Mouse (Mus musculus) liver, embryonic 16.5 days (tissue): ENCODE data around the gene Bcl2a1c. TPM values are rescaled to one million over a fixed set of nuclear protein-coding genes. Genes with fewer than 3 reads are reported as not detected.
"Not testable (repeated sequence)": the region's sequence is repeated elsewhere in the genome, so short reads cannot be mapped to it uniquely, and the experiment has no call there.

Experiments used
- ATAC-seq: fragments of 200-750 bp; cut with Nextera tagmentation; 2 replicates; pipeline ENCODE4 v1.8.0; 2017; ENCODE audit warnings: low read depth, mild to moderate bottlenecking, moderate number of reproducible peaks, moderate library complexity
- H3K27ac ChIP-seq: fragments of 300-500 bp; sonication (generic); 2 replicates; pipeline ENCODE4 v1.5.1; 2014; ENCODE audit warnings: mild to moderate bottlenecking, low read length
- H3K27me3 ChIP-seq: fragments of 300-500 bp; sonication (generic); 2 replicates; pipeline ENCODE4 v1.6.1; 2014; ENCODE audit warnings: low read depth, low read length, mixed read lengths; ENCODE audit not compliant: control insufficient read depth, insufficient read depth
- H3K36me3 ChIP-seq: fragments of 300-500 bp; sonication (generic); 2 replicates; pipeline ENCODE4 v1.6.1; 2014; ENCODE audit warnings: mild to moderate bottlenecking; ENCODE audit not compliant: control insufficient read depth, insufficient read depth
- H3K4me1 ChIP-seq: fragments of 300-500 bp; sonication (generic); 2 replicates; pipeline ENCODE4 v1.6.1; 2014; ENCODE audit warnings: low read depth, low read length, mixed read lengths; ENCODE audit not compliant: control insufficient read depth
- H3K4me2 ChIP-seq: fragments of 300-500 bp; sonication (generic); 2 replicates; pipeline ENCODE4 v1.6.1; 2014; ENCODE audit warnings: low read depth, low read length, mixed read lengths
- H3K4me3 ChIP-seq: fragments of 300-500 bp; sonication (generic); 2 replicates; pipeline ENCODE4 v1.5.1; 2014; ENCODE audit warnings: low read depth, mild to moderate bottlenecking, low read length
- H3K9ac ChIP-seq: fragments of 300-500 bp; sonication (generic); 2 replicates; pipeline ENCODE4 v1.6.1; 2014; ENCODE audit warnings: low read depth, low read length
- H3K9me3 ChIP-seq: fragments of 300-500 bp; sonication (generic); replicated peaks from 2 replicates; pipeline ENCODE4 v1.6.1; 2016; ENCODE audit warnings: low read length; ENCODE audit not compliant: control insufficient read depth
- WGBS: fragments of 180-500 bp; shearing (Covaris S2); extraction: QIAGEN DNeasy Blood & Tissue Kit; methylation state at CpG from one replicate; pipeline ENCODE4 v1.1.7; 2014; ENCODE audit not compliant: insufficient replicate concordance; 5-methylcytosine and 5-hydroxymethylcytosine counted together
- polyA plus RNA-seq: library from polyadenylated mRNA; unstranded; fragments of >200 nt; fragmentation: Nextera tagmentation; extraction: Ambion mirVana; gene quantifications from 2 replicates; pipeline ENCODE4 v1.2.1, GENCODE M21; 2015

The Bcl2a1c gene
- polyA plus RNA-seq, 1 experiment from 2014 or later, result not detected

DNA sequence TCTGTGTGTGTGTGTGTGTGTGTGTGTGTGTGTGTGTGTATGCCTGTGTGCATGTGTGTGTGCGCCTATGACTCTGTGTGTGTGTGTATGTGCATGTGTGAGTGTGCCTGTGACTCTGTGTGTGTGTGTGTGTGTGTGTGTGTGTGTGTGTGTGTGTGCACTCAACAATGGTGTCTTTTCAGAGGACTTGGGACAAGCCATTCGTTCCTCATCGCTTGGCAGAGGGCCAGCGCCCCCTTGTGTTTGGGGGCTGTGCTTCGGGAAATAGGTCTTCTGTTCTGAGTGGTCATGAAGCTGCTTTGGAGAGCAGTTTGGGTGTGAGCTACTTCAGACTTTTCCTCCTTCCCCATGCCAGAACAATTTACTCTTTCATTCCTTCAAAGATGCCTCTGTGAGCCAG lies 41.8 kb downstream of the Bcl2a1c start:
- H3K4me3 ChIP-seq, H3K9me3 ChIP-seq, ATAC-seq, H3K4me1 ChIP-seq, H3K27ac ChIP-seq, H3K36me3 ChIP-seq, H3K9ac ChIP-seq, H3K4me2 ChIP-seq, H3K27me3 ChIP-seq: not testable (repeated sequence)
- 24% methylated on average over 5 of the region's 5 CpGs for WGBS

DNA sequence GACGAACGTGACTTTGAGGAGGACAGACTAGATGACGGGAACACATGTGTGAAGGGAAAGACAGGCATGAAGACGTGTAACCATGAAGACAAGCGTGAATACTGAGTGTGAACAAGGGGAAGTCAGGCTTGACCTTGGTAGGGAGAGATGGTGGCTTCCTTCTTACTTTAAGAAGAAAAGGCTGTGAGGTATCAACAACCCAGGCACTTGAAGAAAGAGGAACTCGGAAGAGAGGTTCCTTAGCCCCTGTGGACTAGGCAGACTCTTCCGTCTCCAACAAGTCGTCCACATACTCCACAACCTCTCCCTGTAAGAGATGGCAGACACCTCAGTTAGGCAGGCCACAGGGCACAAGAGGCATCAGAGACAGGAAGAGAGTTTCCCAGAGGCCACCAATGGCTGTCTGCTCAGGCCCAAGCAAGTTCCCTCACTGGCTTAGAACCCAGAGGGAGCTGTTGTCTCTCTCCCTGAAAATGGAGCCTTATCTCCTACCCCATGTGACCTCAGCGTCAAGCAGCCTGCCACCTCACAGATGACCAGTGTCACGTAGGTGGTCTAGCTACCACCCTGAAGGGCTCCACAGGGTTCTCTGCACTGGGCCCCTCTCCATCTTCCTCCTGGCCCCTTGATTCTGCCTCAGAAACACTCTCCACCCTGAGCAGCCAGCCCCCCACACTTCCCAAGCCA lies 45.5 kb downstream of the Bcl2a1c start:
- no peaks in the 10 kb centered on the region for H3K9me3 ChIP-seq
- no peaks in the 10 kb centered on the region for H3K36me3 ChIP-seq
- H3K4me1 ChIP-seq, result no peaks in the 10 kb centered on the region
- 65% methylated on average over 10 of the region's 10 CpGs for WGBS
- no peak overlapping the region for H3K9ac ChIP-seq
- no peak overlapping the region for H3K4me3 ChIP-seq
- no peak overlapping the region for H3K4me2 ChIP-seq
- no peaks in the 10 kb centered on the region for H3K27me3 ChIP-seq
- H3K27ac ChIP-seq, result no peak overlapping the region
- ATAC-seq, result no peak

DNA sequence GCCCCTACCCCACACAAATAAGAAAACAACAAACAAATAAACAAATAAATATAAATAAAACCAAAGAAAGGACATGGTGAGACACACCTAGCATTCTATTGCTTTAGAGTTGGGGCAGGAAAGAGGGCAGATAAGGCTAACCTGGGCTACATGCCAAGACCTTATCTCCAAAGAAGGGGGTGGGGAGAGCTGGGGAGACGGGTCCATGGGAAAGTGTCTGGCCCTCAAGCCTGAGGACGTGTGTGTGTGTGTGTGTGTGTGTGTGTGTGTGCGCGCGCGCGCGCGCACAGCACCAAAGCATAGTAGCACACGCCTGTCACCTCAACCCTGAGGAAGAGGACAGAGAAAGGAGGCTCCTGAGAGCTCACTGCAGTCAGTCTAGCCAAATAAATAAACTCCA lies 47.2 kb downstream of the Bcl2a1c start:
- H3K9ac ChIP-seq, result no peak overlapping the region
- H3K36me3 ChIP-seq, result no peaks in the 10 kb centered on the region
- H3K9me3 ChIP-seq, result no peaks in the 10 kb centered on the region
- H3K27me3 ChIP-seq, result no peaks in the 10 kb centered on the region
- H3K4me3 ChIP-seq, result no peak overlapping the region
- ATAC-seq, result peak; percentile 27; the same call in 1 of the 2 replicates
- WGBS, result 78% methylated on average over 10 of the region's 10 CpGs
- H3K4me1 ChIP-seq, result no peaks in the 10 kb centered on the region
- H3K4me2 ChIP-seq, result no peak overlapping the region
- H3K27ac ChIP-seq, result no peak overlapping the region

DNA sequence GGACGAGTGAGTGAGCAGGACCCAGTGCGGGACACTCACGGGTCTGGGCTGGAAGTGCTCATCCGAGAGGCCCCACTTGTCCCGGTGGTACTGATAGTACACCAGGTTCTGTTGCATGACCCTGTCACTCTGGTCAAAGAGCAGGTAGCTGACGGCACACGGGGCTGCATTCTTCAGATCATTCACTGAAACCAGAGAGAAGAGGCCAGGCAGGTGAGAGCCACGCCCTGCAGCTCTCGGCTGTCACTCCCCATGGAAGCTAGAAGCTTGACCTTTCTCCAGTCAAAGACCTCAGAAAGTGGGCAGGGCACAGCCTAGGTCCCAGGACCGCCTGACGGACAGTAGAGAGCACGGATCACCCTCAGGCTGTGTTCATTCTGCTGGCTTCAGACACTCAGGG lies 49.9 kb downstream of the Bcl2a1c start:
- Histone ChIP-seq H3K27me3 (no peaks in the 10 kb centered on the region), H3K9ac (no peak overlapping the region), H3K9me3 (no peaks in the 10 kb centered on the region), H3K4me2 (no peak overlapping the region), H3K27ac (no peak overlapping the region), H3K4me1 (no peaks in the 10 kb centered on the region), H3K36me3 (no peaks in the 10 kb centered on the region), H3K4me3 (no peak overlapping the region)
- no peak for ATAC-seq
- WGBS, result 80% methylated on average over 12 of the region's 12 CpGs

Other genes with a start within 250 kb of the Bcl2a1c start
- gene Crtap, start 60.5 kb downstream of the Bcl2a1c start, polyA plus RNA-seq, result 17.8 and 18.2 TPM in 2 replicates
- 14.2 and 18.5 TPM in 2 replicates for gene Glb1, start 70.9 kb downstream of the Bcl2a1c start, polyA plus RNA-seq
- gene Tmppe, start 71.0 kb downstream of the Bcl2a1c start, polyA plus RNA-seq, result 2.3 and 2.7 TPM in 2 replicates
- not detected in 2 replicates for gene Ccr4, start 174.8 kb downstream of the Bcl2a1c start, polyA plus RNA-seq
- gene C130032M10Rik, start 185.6 kb downstream of the Bcl2a1c start, polyA plus RNA-seq, result not detected in 2 replicates
- gene Trim71, start 234.2 kb downstream of the Bcl2a1c start, polyA plus RNA-seq, result 0.69 and 0.71 TPM in 2 replicates